Mouse (Mus musculus) frontal cortex, postnatal 25 days (tissue): ENCODE data around the gene Pdx1.

Experiments
- DNase-seq, 2 experiments: peaks; one replicate each; pipeline ENCODE4 v3.0.0; 2022; ENCODE audit warnings: low spot score in 2 of 2

Gene Pdx1

DNA sequence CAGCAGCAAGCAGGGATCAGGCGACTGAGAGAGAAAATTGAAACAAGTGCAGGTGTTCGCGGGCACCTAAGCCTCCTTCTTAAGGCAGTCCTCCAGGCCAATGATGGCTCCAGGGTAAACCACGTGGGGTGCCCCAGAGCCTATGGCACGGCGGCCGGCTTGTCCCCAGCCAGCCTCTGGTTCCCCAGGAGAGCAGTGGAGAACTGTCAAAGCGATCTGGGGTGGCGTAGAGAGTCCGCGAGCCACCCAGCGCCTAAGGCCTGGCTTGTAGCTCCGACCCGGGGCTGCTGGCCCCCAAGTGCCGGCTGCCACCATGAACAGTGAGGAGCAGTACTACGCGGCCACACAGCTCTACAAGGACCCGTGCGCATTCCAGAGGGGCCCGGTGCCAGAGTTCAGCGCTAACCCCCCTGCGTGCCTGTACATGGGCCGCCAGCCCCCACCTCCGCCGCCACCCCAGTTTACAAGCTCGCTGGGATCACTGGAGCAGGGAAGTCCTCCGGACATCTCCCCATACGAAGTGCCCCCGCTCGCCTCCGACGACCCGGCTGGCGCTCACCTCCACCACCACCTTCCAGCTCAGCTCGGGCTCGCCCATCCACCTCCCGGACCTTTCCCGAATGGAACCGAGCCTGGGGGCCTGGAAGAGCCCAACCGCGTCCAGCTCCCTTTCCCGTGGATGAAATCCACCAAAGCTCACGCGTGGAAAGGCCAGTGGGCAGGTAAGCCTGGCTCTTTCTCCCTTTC is at the start of gene Pdx1:
Pdx1 (plus strand) TSS at position 34 of the 747 bp plus-strand sequence.
- DNase-seq = no peak

DNA sequence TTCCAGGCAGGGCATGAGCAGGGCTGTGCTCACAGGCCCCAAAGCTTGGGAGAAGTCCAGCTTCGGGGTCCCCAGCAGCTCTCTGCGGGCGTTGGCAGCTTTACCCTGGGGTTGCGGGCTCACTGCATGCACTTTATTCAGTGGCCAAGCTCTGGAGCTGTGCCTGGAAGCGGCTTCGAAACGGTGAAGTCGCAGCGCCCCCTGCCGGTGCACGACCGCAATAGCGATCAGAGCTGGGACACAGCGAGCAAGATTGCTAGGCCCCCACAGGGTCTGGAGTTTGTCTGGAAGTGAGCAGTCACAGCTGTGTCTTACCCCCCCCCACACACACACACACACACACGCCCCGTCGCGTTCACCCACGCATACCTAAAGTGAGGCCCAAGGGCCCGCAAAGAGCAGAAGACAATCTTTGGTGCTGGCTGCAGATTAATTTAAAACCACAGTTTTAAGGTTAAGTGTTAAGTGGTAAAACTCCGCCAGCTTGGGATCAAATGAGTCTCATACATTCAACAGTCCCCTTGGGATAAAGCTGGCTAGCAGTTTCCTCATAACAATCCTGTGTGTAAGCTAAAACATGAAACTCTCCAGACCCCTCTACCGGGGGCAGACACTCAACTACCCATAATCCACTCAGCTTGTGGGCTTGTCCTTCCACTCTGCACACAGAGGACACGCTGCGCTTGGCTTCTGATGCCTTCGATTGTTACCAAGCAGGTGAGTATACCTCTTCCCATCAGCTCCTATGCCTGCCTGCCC is 42.2 kb upstream of the Pdx1 start:
- peak; percentile 55 to 75 for DNase-seq

DNA sequence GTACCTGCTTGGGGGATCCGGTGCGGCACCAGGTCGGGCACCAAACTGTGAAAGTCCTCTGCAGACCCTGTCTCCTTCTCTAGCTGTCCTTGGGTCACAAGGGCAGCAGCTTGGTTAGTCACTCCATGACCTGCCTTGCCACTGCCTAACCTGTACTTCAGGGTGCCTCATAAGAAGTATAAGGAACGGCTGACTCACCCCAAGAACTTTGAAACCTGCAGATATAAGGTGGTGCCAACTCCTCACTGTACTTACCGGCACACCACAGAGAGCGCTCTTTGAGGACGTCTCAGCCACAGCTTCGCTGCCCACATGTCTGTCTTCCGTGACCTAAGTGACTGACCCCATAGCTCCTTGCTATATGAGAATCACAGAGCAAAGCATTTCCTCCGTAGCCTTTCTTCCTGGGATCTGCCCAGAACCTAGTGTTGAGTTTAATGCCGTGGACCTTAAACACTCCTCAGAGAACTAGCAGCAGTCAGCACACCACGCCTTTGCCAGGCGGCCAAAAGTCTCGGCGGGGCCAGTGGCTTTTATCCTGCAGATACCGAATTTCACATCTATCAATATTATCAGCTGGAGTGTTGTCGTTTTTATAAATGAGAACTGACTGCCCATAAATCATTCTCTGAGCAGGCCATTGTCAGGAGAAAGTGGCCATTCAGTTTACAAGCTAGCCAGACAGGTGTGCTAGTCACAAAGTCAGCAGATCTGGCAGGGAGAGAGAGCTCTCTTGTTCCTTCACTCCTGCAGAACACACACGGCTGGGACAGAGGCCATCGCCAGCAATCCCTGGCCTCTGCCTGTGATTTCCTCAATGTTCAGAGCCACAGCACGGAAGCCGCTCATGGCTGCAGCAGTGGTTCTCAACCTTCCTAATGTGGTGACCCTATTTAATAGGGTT is 34.1 kb upstream of the Pdx1 start:
- DNase-seq = no peak

DNA sequence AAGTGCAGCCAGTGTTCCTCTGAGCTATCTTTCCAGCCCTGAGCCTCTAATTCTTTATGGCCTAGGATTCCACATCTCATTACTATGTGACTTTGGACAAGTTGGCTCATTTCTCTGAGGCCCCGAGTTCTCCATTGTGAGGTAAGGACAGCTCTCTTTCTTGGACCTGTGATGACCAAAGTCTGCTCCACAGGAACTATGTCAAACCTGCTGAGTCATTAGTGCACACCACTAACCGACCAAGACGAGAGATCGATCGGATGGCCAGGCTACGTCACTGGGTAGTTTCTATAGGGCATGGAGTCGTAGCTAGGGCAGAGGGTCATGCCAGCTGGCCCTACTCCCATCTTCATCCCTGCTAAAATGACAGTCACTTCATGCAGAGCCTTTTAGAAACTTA is 25.9 kb upstream of the Pdx1 start:
- DNase-seq = no peak

DNA sequence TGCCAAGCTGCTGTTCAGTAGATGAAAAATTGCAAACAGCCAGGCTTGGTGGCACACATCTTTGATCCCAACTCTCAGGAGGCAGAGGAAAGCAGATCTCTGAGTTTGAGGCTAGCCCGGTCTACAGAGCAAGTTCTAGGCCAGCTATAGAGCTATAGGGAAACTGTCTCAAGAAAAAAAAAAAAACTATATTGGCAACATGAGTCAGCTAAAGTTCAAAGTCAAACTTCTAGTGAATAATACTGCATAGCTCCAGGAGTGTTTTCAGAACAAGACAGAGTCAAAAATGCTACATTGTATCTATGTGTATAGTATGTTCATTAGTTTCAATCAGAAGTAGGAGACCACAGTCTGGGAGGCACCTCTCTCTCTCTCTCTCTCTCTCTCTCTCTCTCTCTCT is 9.6 kb upstream of the Pdx1 start:
- DNase-seq = no peak

GRCm38 (mm10) chr5:147260778-147261177 is 9.0 kb upstream of the Pdx1 start:
- DNase-seq = no peak

DNA sequence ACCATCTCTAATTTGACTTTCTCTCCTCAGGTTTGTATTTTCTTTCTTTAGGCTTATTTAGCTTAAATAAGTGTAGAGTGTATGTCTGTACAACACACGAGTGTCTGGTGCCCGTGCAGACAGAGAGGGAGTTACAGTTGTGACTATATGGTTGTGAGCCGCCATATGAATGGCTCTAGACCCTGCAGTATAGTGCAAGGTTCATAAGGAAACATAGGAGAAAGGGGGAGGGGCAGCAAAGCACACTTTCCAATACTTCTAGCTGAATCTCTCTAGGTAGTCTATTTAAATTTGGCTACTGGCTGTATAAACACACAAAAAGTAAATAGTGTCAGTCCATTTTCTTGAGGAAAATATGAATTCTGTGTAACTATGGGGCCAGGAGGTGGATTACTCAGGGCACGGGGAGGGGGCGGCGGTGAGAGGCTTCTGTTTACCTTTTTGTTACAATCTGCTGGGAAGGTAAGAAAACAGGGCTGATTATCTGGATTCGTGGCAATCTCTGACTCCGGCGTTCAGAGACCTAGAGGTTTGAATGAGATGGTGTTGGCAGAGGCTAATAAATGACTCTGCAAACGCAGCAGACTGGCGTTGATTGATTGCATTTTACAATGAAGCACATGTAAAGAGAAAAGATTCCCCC is 7.7 kb upstream of the Pdx1 start:
- no peak for DNase-seq

GRCm38 (mm10) chr5:147263945-147264344 is 5.8 kb upstream of the Pdx1 start:
- DNase-seq = no peak

DNA sequence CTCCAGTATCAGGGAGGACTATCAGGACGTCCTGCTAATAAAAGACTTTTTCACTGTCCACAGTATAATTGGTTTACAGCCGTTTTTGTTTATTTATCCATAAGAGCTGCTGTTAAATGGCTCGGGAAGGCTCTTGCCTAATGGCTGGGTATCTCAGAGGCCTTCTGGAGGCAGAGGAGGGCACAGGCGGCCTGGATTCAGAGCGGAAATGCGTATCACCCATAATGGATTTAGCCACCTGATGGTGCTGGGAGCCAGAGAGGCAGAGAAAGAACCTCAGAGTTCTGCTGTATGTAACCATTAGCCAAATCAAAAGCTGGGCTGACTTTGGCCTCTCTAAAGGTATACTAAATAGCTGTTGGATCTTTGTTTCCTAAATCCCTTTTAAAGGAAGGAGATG is 2.3 kb upstream of the Pdx1 start:
- no peak for DNase-seq

DNA sequence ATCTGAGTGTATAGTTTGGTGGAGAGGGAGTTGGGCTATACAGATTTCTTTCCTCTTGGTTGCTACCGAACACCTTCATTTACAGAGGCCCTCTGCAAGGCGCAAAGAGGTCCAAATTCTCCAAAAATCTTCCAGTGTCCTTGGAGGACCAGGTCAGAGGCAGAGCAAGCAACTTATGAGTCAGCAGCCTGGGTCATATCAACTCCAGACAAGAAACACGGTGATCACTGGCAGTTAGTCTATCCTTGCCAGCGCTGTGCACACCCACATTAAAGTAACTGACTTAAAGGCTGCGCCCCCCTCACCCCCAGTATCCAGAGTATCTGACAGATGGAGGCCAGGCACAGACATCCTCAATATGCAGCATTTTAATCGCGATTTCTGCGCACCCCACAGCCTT is 1.0 kb upstream of the Pdx1 start:
- no peak for DNase-seq

DNA sequence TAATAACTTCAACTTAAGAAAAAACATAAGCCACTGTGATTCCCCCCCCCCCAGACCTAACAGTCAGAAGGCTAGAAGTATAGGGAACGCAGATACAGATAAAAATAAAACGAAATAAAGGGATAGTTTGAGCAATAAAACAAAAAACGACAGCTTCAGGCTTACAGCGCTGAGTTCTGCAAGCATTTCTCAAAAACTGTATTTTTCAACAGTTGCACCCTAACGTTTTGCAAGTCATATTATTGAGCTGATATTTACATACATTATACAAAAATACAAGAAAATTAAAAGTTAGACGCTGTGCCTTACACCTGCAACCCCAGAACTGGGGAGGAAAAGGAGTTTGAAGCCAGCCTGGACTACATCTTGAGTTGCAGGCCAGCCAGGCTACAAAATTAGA is 388 bp upstream of the Pdx1 start:
- DNase-seq = no peak

DNA sequence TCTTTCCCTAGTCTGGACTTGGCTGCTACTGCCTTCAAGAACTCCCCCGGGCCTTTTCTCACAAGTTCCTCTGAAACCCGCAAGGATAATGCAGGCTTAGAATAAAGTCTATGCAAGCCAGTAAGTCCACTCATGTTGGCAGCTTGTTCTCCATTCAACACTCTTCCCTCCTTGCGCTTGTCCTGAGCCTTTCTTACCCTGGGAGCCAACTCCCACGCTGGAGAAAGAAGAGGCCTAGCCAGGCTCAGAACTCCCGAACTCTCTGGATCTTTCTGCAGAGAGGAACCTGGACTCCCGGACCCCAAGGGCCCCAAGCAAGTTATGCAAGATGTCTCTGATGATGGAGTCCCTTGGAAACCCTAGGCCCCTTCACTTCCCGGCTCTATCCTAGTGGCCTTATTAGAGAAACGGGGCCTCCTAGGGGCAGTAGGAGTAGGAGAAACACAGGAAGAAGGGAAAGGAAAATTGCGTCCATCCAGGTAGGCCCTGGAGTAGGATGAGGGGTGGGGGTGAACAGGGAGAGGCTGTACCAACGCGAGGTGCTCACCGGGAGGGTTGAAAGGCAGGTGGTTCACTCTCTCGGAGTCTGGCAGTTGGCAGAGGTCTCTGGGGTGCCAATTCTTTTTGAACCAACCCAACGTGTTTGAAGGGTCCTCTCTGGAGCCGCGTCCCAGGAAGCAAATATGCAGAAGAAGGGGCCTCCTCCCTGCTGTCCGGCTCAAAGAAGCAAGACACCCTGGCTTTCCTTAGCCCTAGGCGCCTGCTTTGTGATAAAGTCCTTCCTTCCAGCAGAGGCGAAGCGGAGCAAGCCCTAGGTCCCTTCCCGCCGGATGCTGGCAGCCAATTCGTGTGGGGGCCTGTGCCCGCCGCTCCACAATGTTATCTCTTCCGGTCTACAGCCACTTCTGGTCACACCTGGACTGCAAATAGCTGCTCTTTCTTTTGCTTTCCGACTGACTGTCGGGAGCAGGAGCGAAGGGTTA is 1.2 kb downstream of the Pdx1 start:
- DNase-seq = no peak

- no peak for DNase-seq
Measured at GRCm38 (mm10) chr5:147272046-147272807, 2.5 kb downstream of the Pdx1 start.

DNA sequence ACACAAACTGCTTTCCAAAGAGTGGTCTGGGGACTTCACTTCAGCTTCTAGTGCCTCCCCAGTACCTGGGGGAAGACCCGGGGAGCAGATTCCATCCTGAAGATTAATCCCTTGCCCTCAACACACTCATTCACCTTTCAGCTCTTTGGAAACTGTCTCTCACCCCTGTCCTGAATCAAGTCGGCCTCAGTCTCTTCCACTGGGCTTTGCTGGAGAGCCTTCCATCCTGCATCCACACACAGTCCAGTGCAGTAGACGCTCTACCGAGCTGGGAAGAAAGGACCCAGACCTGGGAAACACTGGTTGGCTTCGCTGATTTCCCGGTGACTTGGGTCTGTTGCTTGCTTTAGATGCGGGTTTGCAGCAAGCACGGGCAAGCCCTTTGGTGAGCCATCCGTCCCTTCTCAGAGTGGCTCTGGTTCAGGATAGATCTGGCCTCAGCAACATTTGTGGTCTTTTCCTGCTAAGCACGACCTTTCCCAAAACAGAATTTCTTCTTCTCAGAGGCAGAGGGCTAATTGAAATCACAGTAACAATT is 3.1 kb downstream of the Pdx1 start:
- no peak for DNase-seq

DNA sequence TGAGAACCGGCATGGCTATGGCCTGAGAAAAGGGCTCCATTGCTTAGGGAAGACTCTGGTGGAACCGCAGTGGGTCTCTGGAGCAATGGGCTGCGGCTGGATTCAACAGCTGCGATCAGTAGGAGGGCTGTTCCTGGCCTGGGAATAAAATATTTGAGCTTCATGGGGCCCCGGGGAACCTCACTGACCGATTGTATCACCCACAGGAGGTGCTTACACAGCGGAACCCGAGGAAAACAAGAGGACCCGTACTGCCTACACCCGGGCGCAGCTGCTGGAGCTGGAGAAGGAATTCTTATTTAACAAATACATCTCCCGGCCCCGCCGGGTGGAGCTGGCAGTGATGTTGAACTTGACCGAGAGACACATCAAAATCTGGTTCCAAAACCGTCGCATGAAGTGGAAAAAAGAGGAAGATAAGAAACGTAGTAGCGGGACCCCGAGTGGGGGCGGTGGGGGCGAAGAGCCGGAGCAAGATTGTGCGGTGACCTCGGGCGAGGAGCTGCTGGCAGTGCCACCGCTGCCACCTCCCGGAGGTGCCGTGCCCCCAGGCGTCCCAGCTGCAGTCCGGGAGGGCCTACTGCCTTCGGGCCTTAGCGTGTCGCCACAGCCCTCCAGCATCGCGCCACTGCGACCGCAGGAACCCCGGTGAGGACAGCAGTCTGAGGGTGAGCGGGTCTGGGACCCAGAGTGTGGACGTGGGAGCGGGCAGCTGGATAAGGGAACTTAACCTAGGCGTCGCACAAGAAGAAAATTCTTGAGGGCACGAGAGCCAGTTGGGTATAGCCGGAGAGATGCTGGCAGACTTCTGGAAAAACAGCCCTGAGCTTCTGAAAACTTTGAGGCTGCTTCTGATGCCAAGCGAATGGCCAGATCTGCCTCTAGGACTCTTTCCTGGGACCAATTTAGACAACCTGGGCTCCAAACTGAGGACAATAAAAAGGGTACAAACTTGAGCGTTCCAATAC is 4.7 kb downstream of the Pdx1 start:
- DNase-seq = no peak

- DNase-seq = no peak
Measured at GRCm38 (mm10) chr5:147275761-147276160, 6.0 kb downstream of the Pdx1 start.

- no peak for DNase-seq
Measured at GRCm38 (mm10) chr5:147276701-147277546, 7.2 kb downstream of the Pdx1 start.
